Mouse (Mus musculus) embryo, embryonic 10.5 days (tissue): Measurements from ENCODE around the gene Rnf185.

ENCODE experiments used
- DNase-seq: peaks from one replicate; pipeline ENCODE4 v3.0.0-alpha.2; 2015; ENCODE audit warnings: low spot score

Gene Rnf185

GRCm38 (mm10) chr11:3394520-3394919 lies 57.6 kb downstream of the Rnf185 start:
- no peak for DNase-seq

- no peak for DNase-seq
These were observed 59.6 kb downstream of the Rnf185 start for GRCm38 (mm10) chr11:3392526-3392925.

GRCm38 (mm10) chr11:3390789-3391188 lies 61.4 kb downstream of the Rnf185 start:
- DNase-seq, result no peak

GRCm38 (mm10) chr11:3389996-3390395 lies 62.2 kb downstream of the Rnf185 start:
- no peak for DNase-seq

GRCm38 (mm10) chr11:3387482-3388196 lies 64.5 kb downstream of the Rnf185 start:
- no peak for DNase-seq

DNA sequence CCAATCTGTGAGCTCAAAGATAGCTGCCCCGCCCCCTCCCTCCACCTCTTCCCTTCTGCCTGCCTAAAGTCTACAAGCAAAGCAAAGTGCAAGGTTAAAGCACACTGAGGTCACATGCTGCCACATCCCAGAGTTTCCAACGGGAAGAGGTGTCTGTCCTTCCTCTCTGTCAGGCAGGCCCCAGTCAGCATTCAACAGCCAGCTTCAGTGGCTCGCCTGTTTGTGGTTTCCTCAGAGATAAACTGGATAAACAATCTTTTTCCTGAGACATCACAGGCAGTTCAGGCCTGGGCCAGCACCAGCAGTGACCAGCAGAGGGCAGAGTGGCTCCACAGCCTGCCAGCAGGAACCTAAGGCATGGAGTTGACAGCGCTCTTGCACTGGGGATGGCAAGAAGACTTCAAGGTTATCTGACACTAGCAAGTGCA lies 65.2 kb downstream of the Rnf185 start:
- DNase-seq, result peak; percentile 81

- no peak for DNase-seq
These were observed 69.3 kb downstream of the Rnf185 start for GRCm38 (mm10) chr11:3382602-3383594.

- DNase-seq, result no peak
These were observed 70.9 kb downstream of the Rnf185 start for GRCm38 (mm10) chr11:3381148-3381814.

GRCm38 (mm10) chr11:3379427-3379826 lies 72.7 kb downstream of the Rnf185 start:
- DNase-seq, result no peak

- DNase-seq, result peak; percentile 54
These were observed 77.4 kb downstream of the Rnf185 start for GRCm38 (mm10) chr11:3374741-3375140.

- peak; percentile 67 for DNase-seq
These were observed 77.9 kb downstream of the Rnf185 start for GRCm38 (mm10) chr11:3374293-3374645.

GRCm38 (mm10) chr11:3373591-3374292 lies 78.4 kb downstream of the Rnf185 start:
- DNase-seq, result peak; percentile 32

- no peak for DNase-seq
These were observed 80.4 kb downstream of the Rnf185 start for GRCm38 (mm10) chr11:3371599-3372295.

DNA sequence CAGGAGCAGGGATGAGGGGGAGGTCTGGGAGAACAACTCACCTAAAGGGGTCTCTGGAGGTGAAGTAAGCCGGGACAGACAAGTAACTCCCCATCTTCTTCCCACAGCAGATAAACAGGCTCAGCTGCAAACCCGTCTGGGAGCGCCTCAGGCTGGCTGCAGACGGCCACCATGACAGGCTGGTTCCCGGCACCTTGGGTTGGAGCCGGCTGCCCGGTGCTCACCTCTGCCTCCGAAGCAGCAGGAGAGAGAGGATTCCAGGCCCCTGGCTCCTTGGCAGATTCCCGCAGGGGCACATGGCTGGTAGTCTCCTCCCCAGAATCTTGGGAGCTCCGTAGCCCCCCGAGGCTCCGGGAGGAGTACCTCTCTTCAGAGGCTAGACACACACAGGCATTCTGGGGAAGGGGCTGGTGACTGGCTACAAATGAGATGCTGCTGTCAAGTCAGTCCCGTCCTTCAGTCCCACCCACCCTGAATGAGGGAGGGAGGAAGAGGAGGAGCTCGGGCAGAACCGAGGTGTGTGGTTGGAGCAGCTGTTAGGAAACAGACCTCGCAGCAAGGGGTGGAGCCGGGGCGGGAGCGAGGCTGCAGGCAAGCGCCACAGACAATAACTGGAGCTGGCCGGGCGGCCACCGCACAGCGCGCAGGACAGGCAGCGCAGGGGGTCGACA lies 81.1 kb downstream of the Rnf185 start:
- DNase-seq, result peak; percentile 93

- DNase-seq, result no peak
These were observed 82.0 kb downstream of the Rnf185 start for GRCm38 (mm10) chr11:3370162-3370561.

DNA sequence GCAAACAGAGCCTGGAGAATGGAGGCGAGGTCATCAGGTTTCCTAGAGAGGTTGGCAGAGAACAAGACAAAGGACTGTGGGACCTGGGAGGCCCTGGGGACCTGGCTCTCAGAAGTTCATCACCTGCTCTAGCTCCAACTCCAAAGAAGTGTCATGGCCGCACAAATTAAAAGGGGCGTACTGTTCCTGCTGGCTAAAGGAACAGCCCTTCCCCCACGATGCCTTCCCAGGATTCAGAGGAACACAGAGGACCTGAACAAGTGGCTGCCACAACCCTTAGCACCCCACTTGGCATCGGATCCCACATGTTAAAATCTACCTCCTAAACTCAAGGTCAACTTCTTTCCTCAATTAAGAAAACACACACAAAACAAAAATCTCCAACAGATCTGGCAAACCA lies 82.7 kb downstream of the Rnf185 start:
- no peak for DNase-seq

- DNase-seq, result peak; percentile 6
These were observed 83.2 kb downstream of the Rnf185 start for GRCm38 (mm10) chr11:3368983-3369382.

GRCm38 (mm10) chr11:3366411-3366810 lies 85.8 kb downstream of the Rnf185 start:
- DNase-seq, result no peak
